Mouse (Mus musculus): ENCODE measurements around the gene Ccdc6. TPM values are rescaled to one million over a fixed set of nuclear protein-coding genes. Genes with fewer than 3 reads are reported as not detected.

Ccdc6 gene
- total and polyA plus RNA-seq, 3 experiments = 25.4 to 143 (median 42.0) TPM

DNA sequence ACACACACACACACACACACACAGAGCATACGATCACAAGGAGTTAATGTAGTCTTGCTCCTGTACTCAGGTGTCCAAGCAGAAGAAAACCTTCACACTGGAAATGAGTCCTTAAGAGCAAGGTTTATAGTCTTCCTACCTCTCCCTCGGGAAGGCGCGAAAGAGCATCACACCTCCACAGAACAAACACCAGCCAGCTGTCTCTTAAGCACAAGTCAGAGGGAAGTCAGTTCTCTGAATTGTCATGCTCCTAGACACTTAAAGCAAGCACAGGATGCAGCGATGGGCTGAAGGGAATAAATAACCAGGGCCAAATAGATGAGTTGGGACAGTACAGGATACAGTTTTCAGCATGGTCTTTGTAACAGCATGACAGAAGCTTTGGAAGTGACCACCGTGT is 35.8 kb downstream of the Ccdc6 start:
- peak overlapping the region; percentile 56 for H3K9ac ChIP-seq (ENCODE audit: control insufficient read depth, low read depth, low read length, poor library complexity, severe bottlenecking)
- peak overlapping the region; percentile 99 for H3K27ac ChIP-seq (ENCODE audit: control insufficient read depth, low read depth, low read length)
- H3K36me3 ChIP-seq (ENCODE audit: control insufficient read depth in 1 of 2, insufficient read depth in 2 of 2, low read length in 2 of 2) = peaks cover 0 to 53% of the 10 kb centered on the region in 2 experiments; a peak in 2 of 4 replicates
- H3K4me1 ChIP-seq (ENCODE audit: control insufficient read depth in 1 of 2, insufficient read depth in 2 of 2, low read length in 2 of 2) = peaks cover 4 to 60% of the 10 kb centered on the region in 2 experiments
- H3K4me3 ChIP-seq (ENCODE audit: control insufficient read depth in 1 of 2, insufficient read depth in 1 of 2, low read depth in 2 of 2, low read length in 2 of 2) = 0 out of 4 replicates have a peak overlapping the region, but pooled peaks of 1 of the 2 experiments have one; percentile 16
- TF ChIP-seq ETS1 (IDR thresholded peaks at IDR 0.05; ENCODE audit: low read depth, low read length) = no peak
- no peak for TF ChIP-seq SIN3A (IDR thresholded peaks at IDR 0.05; ENCODE audit: low read length)
- no peak for TF ChIP-seq CHD1 (IDR thresholded peaks at IDR 0.05; ENCODE audit: low read depth, low read length)
- no peak for TF ChIP-seq MAX (IDR thresholded peaks at IDR 0.05; ENCODE audit: low read length)
- no peak for TF ChIP-seq ZKSCAN1 (IDR thresholded peaks at IDR 0.05; ENCODE audit: low read depth, low read length)
- TF ChIP-seq E2F4 (IDR thresholded peaks at IDR 0.05; ENCODE audit: borderline replicate concordance, low read depth, low read length) = no peak
- no peak for TF ChIP-seq GABPA (IDR thresholded peaks at IDR 0.05; ENCODE audit: low read depth, low read length)
- TF ChIP-seq RAD21 (IDR thresholded peaks at IDR 0.05; ENCODE audit: low read depth, low read length) = no peak
- TF ChIP-seq SMC3 (IDR thresholded peaks at IDR 0.05; ENCODE audit: low read depth, low read length) = no peak
- peak; percentile 69 for DNase-seq (ENCODE audit: low read depth, low spot score)
- H3K79me2 ChIP-seq (ENCODE audit: control insufficient read depth, insufficient read depth, low read length, poor library complexity) = peaks cover 28% of the 10 kb centered on the region
- no peaks in the 10 kb centered on the region for H3K9me3 ChIP-seq (replicated peaks; ENCODE audit: insufficient read depth, low read length)
- H3K27me3 ChIP-seq (ENCODE audit: control insufficient read depth in 1 of 2, insufficient read depth in 2 of 2, low read length in 2 of 2) = no peaks in the 10 kb centered on the region

DNA sequence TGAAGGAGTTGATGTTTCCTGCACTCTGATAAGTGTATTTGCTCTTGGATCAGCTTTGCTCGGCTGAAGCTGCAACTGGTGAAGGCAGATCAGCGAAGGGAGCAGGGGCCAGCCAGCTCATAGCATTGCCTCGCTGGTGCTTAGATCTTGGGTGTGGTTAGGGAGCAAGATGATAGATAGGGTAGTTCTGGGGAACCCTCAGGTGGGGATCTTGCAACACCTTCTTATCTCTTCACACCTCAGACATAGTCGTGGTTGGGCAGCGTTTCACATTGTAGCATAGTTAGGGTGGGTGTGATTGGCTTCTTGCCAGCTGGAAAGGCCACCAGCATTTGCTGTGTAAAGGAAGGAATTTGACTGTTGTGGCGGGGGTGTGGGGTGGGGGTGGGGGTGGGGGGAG is 36.3 kb downstream of the Ccdc6 start:
- H3K79me2 ChIP-seq (ENCODE audit: control insufficient read depth, insufficient read depth, low read length, poor library complexity) = peaks cover 32% of the 10 kb centered on the region
- H3K4me1 ChIP-seq (ENCODE audit: control insufficient read depth in 1 of 2, insufficient read depth in 2 of 2, low read length in 2 of 2) = peaks cover 4 to 58% of the 10 kb centered on the region in 2 experiments
- peaks cover 0 to 53% of the 10 kb centered on the region in 2 experiments; a peak in 2 of 4 replicates for H3K36me3 ChIP-seq (ENCODE audit: control insufficient read depth in 1 of 2, insufficient read depth in 2 of 2, low read length in 2 of 2)
- H3K27me3 ChIP-seq (ENCODE audit: control insufficient read depth in 1 of 2, insufficient read depth in 2 of 2, low read length in 2 of 2) = no peaks in the 10 kb centered on the region
- H3K9ac ChIP-seq (ENCODE audit: control insufficient read depth, low read depth, low read length, poor library complexity, severe bottlenecking) = peak overlapping the region; percentile 56
- peak; percentile 90 for DNase-seq (ENCODE audit: low read depth, low spot score)
- no peaks in the 10 kb centered on the region for H3K9me3 ChIP-seq (replicated peaks; ENCODE audit: insufficient read depth, low read length)
- H3K27ac ChIP-seq (ENCODE audit: control insufficient read depth, low read depth, low read length) = peak overlapping the region; percentile 99
- H3K4me3 ChIP-seq (ENCODE audit: control insufficient read depth in 1 of 2, insufficient read depth in 1 of 2, low read depth in 2 of 2, low read length in 2 of 2) = 0 out of 4 replicates have a peak overlapping the region, but pooled peaks of 1 of the 2 experiments have one; percentile 16
- TF ChIP-seq SMC3 (IDR thresholded peaks at IDR 0.05; ENCODE audit: low read depth, low read length) (no peak), POLR2A (IDR thresholded peaks at IDR 0.05; ENCODE audit: control insufficient read depth in 1 of 2, insufficient read depth in 1 of 2, low read depth in 1 of 2, low read length in 2 of 2, poor library complexity in 1 of 2) (0 out of 4 replicates have a peak, but pooled peaks of 1 of the 2 experiments have one; percentile 8), CHD2 (IDR thresholded peaks at IDR 0.05; ENCODE audit: low read length) (no peak), UBTF (IDR thresholded peaks at IDR 0.05; ENCODE audit: borderline replicate concordance, insufficient read depth, low read depth, low read length) (0 out of 2 replicates have a peak, but pooled peaks have one; percentile 55), CHD1 (IDR thresholded peaks at IDR 0.05; ENCODE audit: low read depth, low read length) (no peak), GATA1 (IDR thresholded peaks at IDR 0.05; ENCODE audit: low read depth, low read length) (peak; percentile 88), MAX (IDR thresholded peaks at IDR 0.05; ENCODE audit: low read length) (no peak), MAZ (IDR thresholded peaks at IDR 0.05; ENCODE audit: low read depth, low read length) (no peak), RAD21 (IDR thresholded peaks at IDR 0.05; ENCODE audit: low read depth, low read length) (no peak), ETS1 (IDR thresholded peaks at IDR 0.05; ENCODE audit: low read depth, low read length) (peak; percentile 91), ZC3H11A (IDR thresholded peaks at IDR 0.05; ENCODE audit: low read depth, low read length) (no peak), KAT2A (conservative IDR thresholded peaks at IDR 0.05; ENCODE audit: low read depth, low read length) (no peak), RCOR1 (IDR thresholded peaks at IDR 0.05; ENCODE audit: low read depth, low read length) (peak; percentile 12; the same call in 1 of the 2 replicates), TAL1 (IDR thresholded peaks at IDR 0.05; ENCODE audit: low read length) (peak; percentile 30; the same call in 1 of the 2 replicates), CTCF (IDR thresholded peaks at IDR 0.05 in 2 of 3, conservative IDR thresholded peaks at IDR 0.05 in 1 of 3; ENCODE audit: control insufficient read depth in 1 of 3, insufficient read depth in 1 of 3, low read depth in 2 of 3, low read length in 3 of 3, poor library complexity in 1 of 3, severe bottlenecking in 1 of 3) (no peak), ZKSCAN1 (IDR thresholded peaks at IDR 0.05; ENCODE audit: low read depth, low read length) (no peak), NELFE (IDR thresholded peaks at IDR 0.05; ENCODE audit: low read depth, low read length) (no peak), USF1 (IDR thresholded peaks at IDR 0.05; ENCODE audit: low read depth, low read length) (no peak), GABPA (IDR thresholded peaks at IDR 0.05; ENCODE audit: low read depth, low read length) (no peak), TCF12 (IDR thresholded peaks at IDR 0.05; ENCODE audit: low read depth, low read length) (peak; percentile 74), MXI1 (IDR thresholded peaks at IDR 0.05; ENCODE audit: low read depth, low read length) (0 out of 2 replicates have a peak, but pooled peaks have one; percentile 41), JUND (IDR thresholded peaks at IDR 0.05; ENCODE audit: low read depth, low read length) (no peak), ZMIZ1 (IDR thresholded peaks at IDR 0.05; ENCODE audit: low read depth, low read length) (no peak), USF2 (IDR thresholded peaks at IDR 0.05; ENCODE audit: borderline replicate concordance in 1 of 2, insufficient read depth in 1 of 2, low read depth in 1 of 2, low read length in 2 of 2) (no peak), TBP (IDR thresholded peaks at IDR 0.05; ENCODE audit: low read depth, low read length) (0 out of 2 replicates have a peak, but pooled peaks have one; percentile 25), HCFC1 (IDR thresholded peaks at IDR 0.05; ENCODE audit: low read depth, low read length) (no peak), ELF1 (IDR thresholded peaks at IDR 0.05; ENCODE audit: low read depth, low read length) (no peak), MYC (IDR thresholded peaks at IDR 0.05; ENCODE audit: low read depth, low read length) (no peak)
